Mouse (Mus musculus): Measurements from ENCODE around the gene Gsk3a. TPM values are rescaled to one million over a fixed set of nuclear protein-coding genes. Genes with fewer than 3 reads are reported as not detected.
A peak's percentile ranks its signal among the peaks of the same experiment; 100 is the strongest.

Gsk3a gene
- polyA plus RNA-seq, 1 experiment from 2014 or later = 16.1 TPM

- H3K9me3 ChIP-seq (ENCODE audit: control insufficient read depth, low read length) = no peaks in the 10 kb centered on the region
- H3K4me2 ChIP-seq (replicated peaks; ENCODE audit: low read depth, low read length) = peak within 1 kb of the TSS; percentile 98
- peaks cover 11% of the 10 kb centered on the region for H3K4me1 ChIP-seq (replicated peaks; ENCODE audit: control insufficient read depth, insufficient read depth, low read length)
- H3K4me3 ChIP-seq (ENCODE audit: low read depth, low read length) = peak within 1 kb of the TSS; percentile 65
- 10% methylated on average over 20 of the region's 20 CpGs for WGBS
- peak; percentile 30 for DNase-seq (ENCODE audit: low spot score)
- ATAC-seq (ENCODE audit: low FRiP score) = no peak
- H3K36me3 ChIP-seq (ENCODE audit: control insufficient read depth, insufficient read depth, low read length) = peaks cover 4% of the 10 kb centered on the region; the same call in 1 of the 2 replicates
- H3K9ac ChIP-seq (ENCODE audit: low read depth, low read length) = peak within 1 kb of the TSS; percentile 74
- no peaks in the 10 kb centered on the region for H3K27me3 ChIP-seq (ENCODE audit: control insufficient read depth, insufficient read depth, low read length)
- peak within 1 kb of the TSS; percentile 74; the same call in 1 of the 2 replicates for H3K27ac ChIP-seq (ENCODE audit: low read depth, low read length)
Measured at GRCm38 (mm10) chr7:25220457-25221101, 17.1 kb downstream of the Gsk3a start, which contains the start of gene Dedd2. Gene Dedd2 (minus strand): TSS chr7:25220615.

GRCm38 (mm10) chr7:25219756-25220456 is 17.7 kb downstream of the Gsk3a start:
- Histone ChIP-seq H3K4me2 (replicated peaks; ENCODE audit: low read depth, low read length) (peak overlapping the region; percentile 98), H3K4me1 (replicated peaks; ENCODE audit: control insufficient read depth, insufficient read depth, low read length) (peaks cover 11% of the 10 kb centered on the region), H3K27ac (ENCODE audit: low read depth, low read length) (no peak overlapping the region), H3K9me3 (ENCODE audit: control insufficient read depth, low read length) (no peaks in the 10 kb centered on the region), H3K36me3 (ENCODE audit: control insufficient read depth, insufficient read depth, low read length) (peaks cover 2% of the 10 kb centered on the region; the same call in 1 of the 2 replicates), H3K9ac (ENCODE audit: low read depth, low read length) (peak overlapping the region; percentile 74), H3K4me3 (ENCODE audit: low read depth, low read length) (peak overlapping the region; percentile 65), H3K27me3 (ENCODE audit: control insufficient read depth, insufficient read depth, low read length) (no peaks in the 10 kb centered on the region)
- WGBS = 3% methylated on average over 31 of the region's 31 CpGs
- DNase-seq (ENCODE audit: low spot score) = peak; percentile 95
- peak; percentile 72 for ATAC-seq (ENCODE audit: low FRiP score)

- Histone ChIP-seq H3K27ac (ENCODE audit: low read depth, low read length) (no peak overlapping the region), H3K9ac (ENCODE audit: low read depth, low read length) (peak overlapping the region; percentile 74), H3K9me3 (ENCODE audit: control insufficient read depth, low read length) (no peaks in the 10 kb centered on the region), H3K36me3 (ENCODE audit: control insufficient read depth, insufficient read depth, low read length) (no peaks in the 10 kb centered on the region), H3K4me1 (replicated peaks; ENCODE audit: control insufficient read depth, insufficient read depth, low read length) (peaks cover 11% of the 10 kb centered on the region), H3K4me2 (replicated peaks; ENCODE audit: low read depth, low read length) (peak overlapping the region; percentile 98), H3K27me3 (ENCODE audit: control insufficient read depth, insufficient read depth, low read length) (no peaks in the 10 kb centered on the region), H3K4me3 (ENCODE audit: low read depth, low read length) (peak overlapping the region; percentile 65)
- DNase-seq (ENCODE audit: low spot score) (no peak), ATAC-seq (ENCODE audit: low FRiP score) (peak; percentile 50)
- under 1% methylated on average over 16 of the region's 16 CpGs for WGBS
Measured at GRCm38 (mm10) chr7:25219416-25219750, 18.3 kb downstream of the Gsk3a start.

GRCm38 (mm10) chr7:25218705-25219415 is 18.8 kb downstream of the Gsk3a start:
- ATAC-seq (ENCODE audit: low FRiP score) = peak; percentile 41
- WGBS = under 1% methylated on average over 45 of the region's 53 CpGs
- peaks cover 11% of the 10 kb centered on the region for H3K4me1 ChIP-seq (replicated peaks; ENCODE audit: control insufficient read depth, insufficient read depth, low read length)

GRCm38 (mm10) chr7:25217653-25218395 is 19.8 kb downstream of the Gsk3a start:
- ATAC-seq (ENCODE audit: low FRiP score) = no peak
- no peaks in the 10 kb centered on the region for H3K9me3 ChIP-seq (ENCODE audit: control insufficient read depth, low read length)
- DNase-seq (ENCODE audit: low spot score) = no peak
- WGBS = 69% methylated on average over 12 of the region's 12 CpGs
- peaks cover 11% of the 10 kb centered on the region for H3K4me1 ChIP-seq (replicated peaks; ENCODE audit: control insufficient read depth, insufficient read depth, low read length)
- no peaks in the 10 kb centered on the region for H3K27me3 ChIP-seq (ENCODE audit: control insufficient read depth, insufficient read depth, low read length)
- no peak overlapping the region; the same call in 1 of the 2 replicates for H3K9ac ChIP-seq (ENCODE audit: low read depth, low read length)
- H3K36me3 ChIP-seq (ENCODE audit: control insufficient read depth, insufficient read depth, low read length) = no peaks in the 10 kb centered on the region
- H3K4me3 ChIP-seq (ENCODE audit: low read depth, low read length) = no peak overlapping the region
- no peak overlapping the region for H3K27ac ChIP-seq (ENCODE audit: low read depth, low read length)
- no peak overlapping the region for H3K4me2 ChIP-seq (replicated peaks; ENCODE audit: low read depth, low read length)

More at GRCm38 (mm10) chr7:25218705-25219415, 18.8 kb downstream of the Gsk3a start:
- H3K9me3 ChIP-seq (ENCODE audit: control insufficient read depth, low read length) = no peaks in the 10 kb centered on the region
- H3K9ac ChIP-seq (ENCODE audit: low read depth, low read length) = peak overlapping the region; percentile 74
- peak overlapping the region; percentile 65 for H3K4me3 ChIP-seq (ENCODE audit: low read depth, low read length)
- DNase-seq (ENCODE audit: low spot score) = peak; percentile 81
- no peaks in the 10 kb centered on the region for H3K36me3 ChIP-seq (ENCODE audit: control insufficient read depth, insufficient read depth, low read length)
- 0 out of 2 replicates have a peak overlapping the region, but pooled peaks have one; percentile 45 for H3K27ac ChIP-seq (ENCODE audit: low read depth, low read length)
- peak overlapping the region; percentile 98 for H3K4me2 ChIP-seq (replicated peaks; ENCODE audit: low read depth, low read length)
- no peaks in the 10 kb centered on the region for H3K27me3 ChIP-seq (ENCODE audit: control insufficient read depth, insufficient read depth, low read length)

GRCm38 (mm10) chr7:25214172-25214571 is 23.5 kb downstream of the Gsk3a start:
- Histone ChIP-seq H3K27ac (ENCODE audit: low read depth, low read length) (no peak overlapping the region), H3K27me3 (ENCODE audit: control insufficient read depth, insufficient read depth, low read length) (no peaks in the 10 kb centered on the region), H3K4me3 (ENCODE audit: low read depth, low read length) (no peak overlapping the region), H3K36me3 (ENCODE audit: control insufficient read depth, insufficient read depth, low read length) (0 out of 2 replicates have a peak, but pooled peaks cover 2% of the 10 kb centered on the region), H3K9me3 (ENCODE audit: control insufficient read depth, low read length) (no peaks in the 10 kb centered on the region), H3K4me2 (replicated peaks; ENCODE audit: low read depth, low read length) (no peak overlapping the region), H3K9ac (ENCODE audit: low read depth, low read length) (no peak overlapping the region), H3K4me1 (replicated peaks; ENCODE audit: control insufficient read depth, insufficient read depth, low read length) (no peaks in the 10 kb centered on the region)
- DNase-seq (ENCODE audit: low spot score) (no peak), ATAC-seq (ENCODE audit: low FRiP score) (no peak)
- WGBS = 96% methylated on average over 2 of the region's 2 CpGs

GRCm38 (mm10) chr7:25213099-25213498 is 24.6 kb downstream of the Gsk3a start:
- no peaks in the 10 kb centered on the region for H3K9me3 ChIP-seq (ENCODE audit: control insufficient read depth, low read length)
- no peaks in the 10 kb centered on the region for H3K27me3 ChIP-seq (ENCODE audit: control insufficient read depth, insufficient read depth, low read length)
- no peak for ATAC-seq (ENCODE audit: low FRiP score)
- no peak overlapping the region for H3K4me3 ChIP-seq (ENCODE audit: low read depth, low read length)
- no peaks in the 10 kb centered on the region for H3K4me1 ChIP-seq (replicated peaks; ENCODE audit: control insufficient read depth, insufficient read depth, low read length)
- 0 out of 2 replicates have a peak, but pooled peaks cover 2% of the 10 kb centered on the region for H3K36me3 ChIP-seq (ENCODE audit: control insufficient read depth, insufficient read depth, low read length)
- DNase-seq (ENCODE audit: low spot score) = no peak
- H3K9ac ChIP-seq (ENCODE audit: low read depth, low read length) = no peak overlapping the region
- H3K27ac ChIP-seq (ENCODE audit: low read depth, low read length) = no peak overlapping the region
- WGBS = 81% methylated on average over 3 of the region's 3 CpGs
- no peak overlapping the region for H3K4me2 ChIP-seq (replicated peaks; ENCODE audit: low read depth, low read length)

- Histone ChIP-seq H3K4me1 (replicated peaks; ENCODE audit: control insufficient read depth, insufficient read depth, low read length) (no peaks in the 10 kb centered on the region), H3K4me2 (replicated peaks; ENCODE audit: low read depth, low read length) (no peak overlapping the region), H3K36me3 (ENCODE audit: control insufficient read depth, insufficient read depth, low read length) (0 out of 2 replicates have a peak, but pooled peaks cover 2% of the 10 kb centered on the region), H3K9me3 (ENCODE audit: control insufficient read depth, low read length) (no peaks in the 10 kb centered on the region), H3K9ac (ENCODE audit: low read depth, low read length) (no peak overlapping the region), H3K27me3 (ENCODE audit: control insufficient read depth, insufficient read depth, low read length) (no peaks in the 10 kb centered on the region), H3K4me3 (ENCODE audit: low read depth, low read length) (no peak overlapping the region), H3K27ac (ENCODE audit: low read depth, low read length) (no peak overlapping the region)
- WGBS = 88% methylated on average over 4 of the region's 4 CpGs
- no peak for ATAC-seq (ENCODE audit: low FRiP score)
- no peak for DNase-seq (ENCODE audit: low spot score)
Measured at GRCm38 (mm10) chr7:25210482-25210881, 27.2 kb downstream of the Gsk3a start.

Data from hindbrain, embryonic 11.5 days (tissue).